Mouse (Mus musculus) kidney, adult 8-10 months (tissue): ENCODE measurements around the gene Crip1.

Experiments used
- DNase-seq, 2 experiments: peaks; one replicate each; pipeline ENCODE4 v3.0.0; 2022

Crip1 gene

DNA sequence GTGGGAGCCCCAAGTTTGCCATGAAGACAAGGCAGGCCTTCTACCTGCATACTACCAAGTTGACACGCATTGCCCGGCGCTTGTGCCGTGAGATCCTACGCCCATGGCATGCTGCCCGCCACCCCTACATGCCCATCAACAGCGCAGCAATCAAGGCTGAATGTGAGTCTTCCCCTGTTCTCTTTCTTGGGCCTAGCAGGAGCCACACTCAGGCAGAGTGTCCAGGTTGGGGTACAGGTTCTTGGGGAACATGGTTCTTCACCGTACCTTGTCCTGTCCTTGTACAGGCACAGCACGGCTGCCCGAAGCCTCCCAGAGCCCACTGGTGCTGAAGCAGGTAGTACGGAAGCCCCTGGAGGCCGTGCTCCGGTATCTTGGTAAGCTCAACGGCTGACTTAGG lies 14.5 kb upstream of the Crip1 start:
- DNase-seq, result no peak

DNA sequence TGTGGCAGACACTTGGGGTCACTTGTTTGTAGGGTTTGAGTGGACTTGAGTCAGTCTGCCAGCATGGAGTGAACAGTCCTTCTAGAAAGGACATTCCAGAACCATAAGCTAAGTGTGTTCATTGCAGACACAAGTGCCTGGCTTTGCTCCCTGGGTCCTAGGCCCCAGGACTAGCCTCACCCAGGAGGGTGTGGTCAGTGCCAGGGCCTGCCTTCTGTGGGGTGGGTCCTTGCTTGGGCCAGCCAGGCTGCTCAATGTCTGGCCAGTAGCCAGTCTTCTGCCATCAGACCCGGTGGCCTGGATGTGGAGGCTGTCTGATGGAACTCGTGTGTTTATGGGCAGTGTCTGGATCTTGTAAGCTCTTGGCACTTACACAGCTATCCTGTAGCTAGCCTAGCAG lies 13.5 kb upstream of the Crip1 start:
- DNase-seq, result peak; percentile 30 to 50

DNA sequence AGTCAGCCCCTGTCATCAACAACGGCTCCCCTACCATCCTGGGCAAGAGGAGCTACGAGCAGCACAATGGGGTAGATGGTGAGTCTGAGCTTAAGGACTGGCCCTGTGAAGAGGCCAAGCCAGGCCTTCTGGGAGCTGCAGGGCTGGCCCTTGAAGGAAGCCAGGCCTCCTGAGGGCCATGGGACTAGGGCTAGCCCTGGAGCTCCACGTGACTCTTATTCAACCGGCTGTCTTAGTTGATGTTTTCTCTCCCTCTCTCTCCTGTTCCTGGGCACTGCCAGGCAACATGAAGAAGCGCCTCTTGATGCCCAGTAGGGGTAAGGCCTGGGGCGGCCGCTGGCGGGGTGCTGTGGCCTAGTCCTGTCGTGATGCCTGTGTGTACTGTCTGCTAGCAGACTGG lies 12.9 kb upstream of the Crip1 start:
- DNase-seq, result no peak

DNA sequence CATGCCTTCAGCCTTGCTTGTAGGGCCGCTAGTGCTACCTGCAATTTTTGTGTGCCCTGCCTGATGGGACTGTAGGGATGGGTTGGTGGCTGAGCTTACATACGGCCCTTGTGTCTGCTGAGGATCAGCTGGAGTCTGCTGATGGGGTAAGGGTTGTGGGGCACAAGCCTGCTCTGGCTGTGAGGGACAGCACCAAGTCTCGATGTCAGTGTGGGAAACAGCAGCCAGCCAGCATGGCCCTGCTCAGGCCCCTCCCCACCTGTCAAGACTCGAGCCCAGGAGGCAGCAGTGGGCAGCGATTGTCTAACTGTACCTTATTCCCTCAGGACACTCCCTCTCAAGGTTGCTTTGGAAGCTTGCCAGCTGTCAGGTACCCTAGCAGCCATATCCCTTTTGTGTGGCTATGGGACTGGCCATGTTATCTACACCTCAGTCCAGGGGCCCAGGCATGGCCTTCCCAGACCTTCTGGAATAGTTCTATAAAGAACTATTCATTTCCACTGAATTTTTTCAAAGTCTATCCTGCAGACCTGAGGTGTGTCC lies 12.2 kb upstream of the Crip1 start:
- DNase-seq, result no peak

- no peak for DNase-seq
These were observed 11.6 kb upstream of the Crip1 start for GRCm38 (mm10) chr12:113134502-113134901.

GRCm38 (mm10) chr12:113135401-113135800 lies 10.7 kb upstream of the Crip1 start:
- no peak for DNase-seq

DNA sequence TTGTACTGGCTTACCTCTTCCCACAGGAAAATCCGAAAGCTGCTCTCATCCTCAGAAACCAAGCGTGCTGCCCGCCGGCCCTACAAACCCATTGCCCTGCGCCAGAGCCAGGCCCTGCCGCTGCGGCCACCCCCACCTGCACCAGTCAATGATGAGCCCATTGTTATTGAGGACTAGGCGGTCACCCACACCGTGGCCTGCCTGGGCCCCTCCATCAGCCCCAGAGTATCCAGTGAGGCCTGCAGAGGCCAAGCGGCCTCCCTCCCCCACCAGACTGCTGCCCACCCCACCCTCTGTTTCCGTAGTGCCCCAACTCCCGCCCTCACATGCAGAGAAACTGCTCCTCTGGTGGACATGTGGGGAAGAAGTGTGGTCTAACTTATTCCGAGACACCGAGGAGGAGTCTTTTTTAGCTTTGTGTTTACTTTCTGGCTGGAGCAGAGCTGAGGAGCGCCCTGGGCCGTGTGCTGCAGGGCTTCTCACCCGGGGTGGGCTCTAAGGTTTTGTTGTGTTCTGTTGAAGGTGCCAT lies 9.6 kb upstream of the Crip1 start:
- no peak for DNase-seq

DNA sequence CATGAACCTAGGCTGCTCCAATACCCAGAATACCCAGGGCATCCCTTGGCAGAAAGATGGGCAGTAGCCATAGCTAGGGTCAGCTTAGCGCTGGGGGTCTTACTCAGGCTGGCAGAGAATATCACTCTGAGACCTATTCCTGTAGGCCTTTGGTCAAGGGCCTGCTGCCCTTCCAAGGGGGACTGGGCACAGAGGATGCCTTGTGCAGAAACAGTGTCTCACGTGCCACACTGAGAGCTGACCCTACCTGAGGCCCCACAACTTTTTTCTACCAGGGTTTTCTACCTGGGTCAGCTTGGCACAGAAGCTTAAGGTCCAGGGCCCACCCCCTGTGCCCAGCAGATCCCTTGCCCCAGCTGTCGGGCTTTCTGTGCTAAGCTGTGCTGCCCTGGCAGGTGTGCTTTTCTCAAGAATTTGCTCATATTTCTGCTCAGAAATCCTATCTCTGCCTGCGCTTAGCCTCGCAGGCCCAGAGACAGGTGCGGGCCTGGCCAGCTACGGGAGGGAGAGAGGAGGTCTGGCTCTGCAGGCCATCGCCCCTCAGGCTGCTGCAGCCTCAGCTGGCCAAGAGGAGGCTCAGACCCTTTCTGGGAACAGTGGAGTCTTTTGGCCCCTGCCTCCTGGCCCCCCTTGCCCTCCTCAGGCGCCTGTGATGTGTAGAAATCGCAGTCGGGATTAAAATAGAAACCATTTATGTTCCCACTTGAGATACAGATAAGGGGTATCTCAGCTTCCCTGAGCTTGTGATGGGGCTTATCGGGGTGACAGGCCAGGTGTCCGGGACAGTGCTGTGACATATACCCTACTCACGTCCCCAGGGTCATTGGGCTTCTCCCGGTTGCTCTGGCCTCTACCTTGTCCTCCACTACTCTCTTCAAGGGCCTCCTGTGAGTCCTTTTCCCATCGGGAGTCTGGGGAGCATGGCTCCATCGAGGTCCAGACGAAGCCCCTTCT lies 8.6 kb upstream of the Crip1 start:
- no peak for DNase-seq

GRCm38 (mm10) chr12:113138291-113138690 lies 7.8 kb upstream of the Crip1 start:
- DNase-seq, result no peak

GRCm38 (mm10) chr12:113138901-113139864 lies 6.9 kb upstream of the Crip1 start:
- DNase-seq, result peak; percentile 50 to 66

DNA sequence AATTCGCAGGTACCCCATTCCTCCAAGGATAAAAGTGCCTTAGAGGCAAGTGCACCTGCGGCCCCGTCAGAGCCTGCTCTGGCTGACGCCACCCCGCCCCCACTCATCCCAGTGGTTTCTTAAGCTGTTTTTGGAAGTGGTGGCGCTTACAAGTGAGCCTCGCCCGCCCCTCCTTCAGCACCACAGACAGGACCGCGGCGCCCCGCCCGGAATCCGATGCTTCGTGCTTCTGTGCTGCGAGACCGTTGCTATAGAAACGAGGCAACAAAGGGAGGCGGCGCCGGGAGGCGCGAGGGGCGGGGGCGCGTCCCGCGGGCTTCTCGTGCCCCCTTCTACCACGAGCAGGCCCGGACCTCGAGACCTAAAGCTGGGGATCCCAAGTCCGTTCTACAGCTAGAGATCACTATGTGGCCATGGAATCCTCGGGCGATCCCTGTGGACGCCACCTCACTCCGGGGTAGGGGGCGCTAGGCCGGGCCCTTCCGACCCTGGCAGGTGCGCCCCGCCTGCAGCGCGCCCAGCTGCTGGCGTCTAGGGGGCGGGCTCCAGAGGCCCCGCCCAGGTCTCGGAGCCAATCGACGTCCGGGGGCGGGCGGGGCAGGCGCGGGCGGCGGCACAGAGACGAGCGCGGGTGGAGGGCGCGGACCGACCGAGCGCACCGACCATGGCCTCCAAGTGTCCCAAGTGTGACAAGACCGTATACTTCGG lies 6.1 kb upstream of the Crip1 start, which contains the start of gene Crip2:
Crip2 (plus strand) TSS at position 329 of the 708 bp plus-strand sequence.
- DNase-seq, result peak; percentile 82 to 84

GRCm38 (mm10) chr12:113140616-113141411 lies 5.3 kb upstream of the Crip1 start:
- DNase-seq, result peak; percentile 37 to 52

DNA sequence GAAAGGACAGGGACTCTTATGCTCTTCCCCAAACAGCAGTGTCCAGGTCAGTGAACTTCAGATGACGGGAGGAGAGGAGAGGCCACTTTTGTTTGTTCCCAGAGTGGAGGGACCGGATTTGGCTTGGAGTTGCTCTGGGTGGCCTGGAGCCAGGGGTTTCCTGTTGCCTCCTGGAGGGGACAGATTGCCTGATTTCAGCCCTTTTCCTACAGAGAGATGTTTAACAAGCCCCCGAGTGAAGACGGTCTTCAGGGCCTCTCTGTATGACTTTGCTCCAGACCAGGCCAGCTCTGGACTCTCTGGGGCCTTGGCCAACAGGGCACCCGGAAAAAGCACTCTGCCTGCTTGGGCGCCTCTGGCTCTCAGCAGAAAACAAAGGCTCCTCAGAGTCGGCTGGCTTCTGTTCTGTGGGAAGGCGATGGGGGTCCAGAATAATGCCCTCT lies 4.6 kb upstream of the Crip1 start:
- DNase-seq, result peak; percentile 44 to 52

DNA sequence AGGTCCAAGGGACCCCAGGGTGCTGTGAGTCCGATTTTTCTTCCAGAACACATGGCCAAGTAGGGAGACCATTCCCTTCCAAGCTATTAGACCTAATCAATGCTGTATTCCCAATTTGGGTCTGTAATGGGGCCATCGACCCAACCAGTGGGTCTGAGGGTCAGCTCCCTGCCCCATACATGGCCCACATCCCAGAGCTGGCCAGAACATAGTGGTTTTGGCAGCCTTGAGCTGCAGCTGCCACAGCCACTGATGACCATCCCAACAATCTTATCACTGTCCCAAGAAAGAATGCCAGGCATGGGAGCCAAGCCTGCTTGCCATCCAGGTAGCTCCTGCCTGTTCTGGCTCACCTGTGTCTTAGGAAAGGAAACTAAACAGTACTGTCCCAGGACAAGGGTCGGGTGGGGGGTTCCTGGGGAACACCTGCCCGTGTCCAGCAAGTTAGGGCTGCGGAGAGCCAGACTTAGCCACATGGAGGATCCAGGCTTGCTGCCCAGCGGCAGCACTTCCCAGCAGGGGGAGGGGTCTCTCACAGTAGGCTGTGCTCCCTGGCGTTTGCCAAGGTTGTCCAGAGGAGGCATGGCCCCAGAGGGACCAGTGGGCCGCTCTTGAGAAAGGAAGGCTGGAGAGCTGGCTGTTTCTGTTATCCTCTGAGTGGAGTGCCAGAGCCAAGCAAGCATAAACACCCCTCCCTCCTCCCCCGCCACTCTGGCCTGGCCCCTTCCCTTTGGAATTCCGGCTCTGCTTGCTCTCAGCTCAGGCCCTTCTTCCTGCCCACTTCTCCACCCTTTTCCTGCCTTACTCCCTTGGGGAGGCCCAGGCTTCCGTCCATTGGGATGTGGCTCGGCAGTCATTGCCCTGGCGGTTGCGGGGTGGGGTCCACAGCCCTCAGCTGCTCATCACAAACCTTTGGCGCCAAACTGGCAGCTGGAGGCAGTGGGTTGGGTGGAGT lies 3.8 kb upstream of the Crip1 start:
- peak; percentile 75 to 86 for DNase-seq

DNA sequence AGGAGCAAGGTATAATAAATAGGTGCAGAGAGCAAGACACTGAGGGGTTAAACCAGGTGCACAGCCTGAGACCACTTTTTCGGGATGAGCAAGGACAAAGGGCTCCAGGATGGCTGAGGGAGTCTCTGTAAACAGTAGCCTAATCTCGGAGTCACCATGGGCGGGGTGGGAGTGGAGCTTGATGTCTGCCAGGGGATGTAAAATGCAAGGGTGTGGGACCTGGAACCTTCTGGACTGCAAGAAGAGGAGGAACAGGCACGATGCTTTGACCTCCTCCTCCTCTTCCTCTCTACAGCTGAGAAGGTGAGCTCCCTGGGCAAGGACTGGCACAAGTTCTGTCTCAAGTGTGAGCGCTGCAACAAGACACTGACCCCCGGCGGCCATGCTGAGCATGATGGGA lies 3.0 kb upstream of the Crip1 start:
- no peak for DNase-seq

DNA sequence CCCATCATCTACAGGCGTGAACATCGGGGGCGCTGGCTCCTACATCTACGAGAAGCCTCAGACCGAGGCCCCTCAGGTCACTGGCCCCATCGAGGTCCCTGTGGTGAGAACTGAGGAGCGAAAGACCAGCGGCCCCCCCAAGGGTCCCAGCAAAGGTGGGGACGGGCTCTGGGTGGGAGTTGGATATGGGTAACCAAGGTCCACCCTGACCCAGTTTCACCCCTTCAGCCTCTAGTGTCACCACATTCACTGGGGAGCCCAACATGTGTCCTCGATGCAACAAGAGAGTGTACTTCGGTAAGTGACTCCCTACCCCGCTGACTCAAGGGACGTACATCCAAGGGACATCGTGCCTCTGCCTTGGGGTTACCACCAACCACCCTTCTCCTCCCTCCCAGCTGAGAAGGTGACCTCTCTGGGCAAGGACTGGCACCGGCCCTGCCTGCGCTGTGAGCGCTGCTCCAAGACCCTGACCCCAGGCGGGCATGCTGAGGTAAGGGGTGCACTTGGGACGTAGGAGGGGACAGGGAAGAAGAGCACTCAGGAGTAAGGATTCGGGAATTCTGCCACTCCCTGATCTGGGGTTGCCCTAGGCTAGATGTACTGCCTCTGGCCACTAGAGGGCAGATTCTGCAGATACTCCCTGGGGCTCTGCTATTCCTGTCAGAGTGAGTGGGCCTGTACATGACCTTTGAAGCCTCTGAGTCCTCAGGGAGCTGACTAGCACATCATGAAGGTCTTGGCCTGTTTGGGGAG lies 1.9 kb upstream of the Crip1 start:
- DNase-seq, result peak; percentile 37 to 62

GRCm38 (mm10) chr12:113144886-113145285 lies 1.2 kb upstream of the Crip1 start:
- DNase-seq, result no peak

DNA sequence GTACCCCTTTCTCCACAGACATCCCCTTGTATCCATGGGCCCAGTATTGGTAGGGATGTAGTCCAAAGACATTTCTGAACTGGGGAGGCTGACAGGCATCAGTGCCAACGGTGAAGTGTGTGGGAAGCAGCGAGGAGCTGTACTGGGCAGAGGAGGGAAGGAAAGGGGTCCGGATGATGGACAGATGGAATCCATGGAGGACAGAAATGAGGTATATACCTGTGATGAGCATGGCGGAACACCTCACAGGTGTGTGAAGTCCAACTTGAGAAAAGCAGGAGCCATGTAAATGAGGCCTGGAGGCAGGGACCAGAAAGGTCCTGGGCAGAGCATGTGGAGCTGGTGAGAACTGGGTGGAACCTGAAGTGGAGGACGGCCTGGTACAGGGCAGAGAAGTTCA lies 525 bp upstream of the Crip1 start:
- DNase-seq, result no peak

DNA sequence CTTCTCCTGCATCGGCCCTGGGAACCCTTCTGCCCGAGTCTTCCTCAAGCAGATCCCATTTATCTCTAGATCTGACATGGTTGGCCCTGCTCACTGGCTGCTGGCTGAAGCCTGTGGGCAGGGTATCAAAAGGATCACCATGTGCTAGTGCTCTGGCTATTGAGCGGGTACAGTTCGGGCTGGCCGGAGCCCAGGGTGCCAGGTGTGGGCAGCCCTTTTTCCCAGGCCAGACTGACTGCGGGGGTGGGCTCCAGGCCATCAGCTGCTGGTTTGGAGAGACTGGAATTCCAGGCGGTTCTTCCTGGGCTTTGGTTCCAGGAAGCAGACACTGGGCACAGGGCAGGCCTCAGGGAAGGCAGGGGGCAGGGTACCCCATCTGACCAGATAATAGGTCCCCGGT lies 1.4 kb downstream of the Crip1 start:
- DNase-seq, result no peak
